Mouse (Mus musculus) retina, postnatal 1 day (tissue): Measurements from ENCODE around the gene Neurl3.

ENCODE experiments used
- DNase-seq: peaks from one replicate; pipeline ENCODE4 v3.0.0-alpha.2; 2012

Gene Neurl3

DNA sequence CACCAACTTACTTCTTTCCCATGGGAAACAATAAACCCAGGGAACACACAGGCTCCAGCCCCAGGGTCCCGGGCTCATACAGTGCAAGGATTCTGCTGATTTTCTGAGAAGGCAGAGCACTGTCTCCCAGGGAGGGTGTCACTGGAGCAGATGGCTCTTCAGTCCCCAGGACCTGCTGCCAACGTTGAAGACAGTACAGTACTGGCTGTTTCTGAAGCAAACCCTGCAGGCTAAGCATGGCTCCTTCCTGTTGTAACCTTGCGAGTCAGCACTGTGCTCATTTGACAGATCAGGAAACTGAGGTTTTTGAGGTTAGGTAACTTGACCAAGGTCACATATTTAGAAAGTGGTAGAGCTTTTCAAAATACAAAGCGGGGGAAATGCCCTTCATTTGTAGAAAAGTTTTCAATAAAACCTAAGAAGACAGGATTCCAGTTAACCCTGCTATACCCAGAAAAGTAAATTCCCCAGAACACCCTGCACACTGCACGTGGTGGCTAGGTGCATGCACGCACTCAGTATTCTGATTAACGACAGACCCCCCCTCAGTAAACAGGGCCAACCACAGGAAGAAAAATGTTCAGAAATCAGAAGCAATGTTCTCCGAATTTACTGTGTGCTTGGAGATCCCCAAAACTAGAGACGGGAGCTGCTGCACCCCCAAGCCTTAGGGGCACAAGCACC, 22.1 kb upstream of the Neurl3 start:
- DNase-seq: no peak

GRCm38 (mm10) chr1:36294402-36294801, 19.9 kb upstream of the Neurl3 start:
- no peak for DNase-seq

- DNase-seq: no peak
Measured at GRCm38 (mm10) chr1:36293470-36293869, 19.0 kb upstream of the Neurl3 start.

DNA sequence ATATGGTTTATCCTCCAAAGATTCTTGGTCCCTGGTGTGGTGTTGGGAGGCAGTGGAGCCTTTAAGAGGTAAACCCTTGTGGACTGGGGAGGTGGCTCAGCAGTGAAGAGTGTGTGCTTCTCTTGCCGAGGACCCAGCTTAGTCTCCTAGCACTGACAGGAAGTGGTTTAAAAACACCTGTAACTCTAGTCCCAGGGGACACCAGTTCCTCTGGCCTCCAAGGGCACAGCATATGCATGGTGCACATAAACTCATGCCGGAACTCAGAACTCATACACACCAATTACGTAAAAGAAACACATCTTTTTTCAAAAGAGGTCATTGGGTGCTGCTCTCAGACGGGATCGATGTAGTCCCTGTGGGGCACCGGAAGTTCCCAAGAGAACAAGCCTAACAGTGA, 7.4 kb upstream of the Neurl3 start:
- DNase-seq: no peak

GRCm38 (mm10) chr1:36280938-36281337, 6.5 kb upstream of the Neurl3 start:
- DNase-seq: no peak

GRCm38 (mm10) chr1:36279202-36279601, 4.7 kb upstream of the Neurl3 start:
- peak; percentile 80 for DNase-seq

DNA sequence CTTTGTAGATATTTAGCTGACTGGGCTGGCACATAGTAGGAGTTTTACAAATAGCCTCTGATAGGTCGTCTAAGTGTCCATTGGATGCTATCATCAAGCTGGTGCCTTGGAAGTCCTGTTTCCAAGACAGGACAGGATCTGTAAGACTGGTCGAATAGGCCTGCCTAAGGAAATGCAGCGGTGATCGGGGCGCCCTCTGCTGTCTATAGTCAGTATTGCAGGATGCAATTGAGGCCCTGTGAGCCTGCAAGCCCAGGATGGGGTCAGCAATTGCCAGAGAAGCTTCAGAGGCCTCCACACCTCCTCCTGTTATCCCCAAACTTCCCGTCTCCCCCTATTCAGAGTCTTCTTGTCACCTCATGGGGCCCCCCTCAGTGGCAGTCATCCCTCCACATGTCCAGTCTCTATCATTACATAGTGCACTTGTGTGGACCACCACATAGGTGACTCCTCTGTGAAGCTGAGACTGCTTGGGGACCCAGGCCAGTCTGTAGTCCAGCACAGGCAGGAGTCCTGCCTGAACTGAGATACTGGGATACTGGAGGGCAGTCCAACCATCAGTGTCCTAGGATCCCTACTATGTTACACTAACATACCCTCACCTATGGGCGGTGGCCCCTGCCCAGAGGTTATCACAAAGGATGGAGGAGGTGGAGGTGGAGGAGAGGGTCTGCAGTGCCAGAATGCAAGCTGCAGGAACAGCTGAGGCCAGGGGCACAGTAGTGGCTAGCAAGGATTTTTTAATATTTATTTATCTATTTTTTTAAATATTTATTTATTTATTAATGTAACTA, 3.0 kb upstream of the Neurl3 start:
- DNase-seq: peak; percentile 79

DNA sequence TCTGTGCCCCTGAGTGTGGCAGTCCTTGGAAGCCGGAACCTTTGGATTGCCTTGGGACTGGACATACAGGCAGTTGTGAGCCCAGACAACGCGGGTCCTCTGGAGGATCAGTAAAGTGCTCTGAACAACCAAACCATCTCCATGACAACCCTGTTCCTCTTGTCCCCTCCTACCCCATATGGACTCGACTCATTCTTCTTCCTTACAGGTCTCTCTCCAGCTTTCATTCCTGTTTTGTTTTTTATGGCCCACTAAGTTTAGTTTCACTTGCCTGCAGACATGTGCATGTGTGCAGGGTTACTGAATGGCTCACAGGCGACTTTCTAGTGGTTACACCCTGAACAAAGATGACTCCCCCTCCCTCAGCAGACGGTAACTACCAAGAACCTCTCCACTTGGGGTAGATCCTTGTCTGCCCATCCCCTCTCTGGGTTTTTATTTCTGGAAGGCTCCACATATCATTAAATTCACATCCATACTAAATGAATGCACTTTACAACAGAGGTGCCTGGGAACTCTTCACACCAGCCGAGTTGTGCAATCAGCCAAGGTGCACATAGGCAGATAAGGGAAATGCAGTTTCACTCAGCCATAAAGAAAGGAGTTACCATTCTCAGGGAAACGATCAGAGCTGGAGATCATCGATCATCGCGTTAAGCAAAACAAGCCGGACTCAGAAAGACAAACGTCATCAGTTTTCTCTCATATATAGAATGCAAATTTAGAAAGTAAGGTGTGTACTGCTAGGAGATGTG, 1.3 kb upstream of the Neurl3 start:
- no peak for DNase-seq

DNA sequence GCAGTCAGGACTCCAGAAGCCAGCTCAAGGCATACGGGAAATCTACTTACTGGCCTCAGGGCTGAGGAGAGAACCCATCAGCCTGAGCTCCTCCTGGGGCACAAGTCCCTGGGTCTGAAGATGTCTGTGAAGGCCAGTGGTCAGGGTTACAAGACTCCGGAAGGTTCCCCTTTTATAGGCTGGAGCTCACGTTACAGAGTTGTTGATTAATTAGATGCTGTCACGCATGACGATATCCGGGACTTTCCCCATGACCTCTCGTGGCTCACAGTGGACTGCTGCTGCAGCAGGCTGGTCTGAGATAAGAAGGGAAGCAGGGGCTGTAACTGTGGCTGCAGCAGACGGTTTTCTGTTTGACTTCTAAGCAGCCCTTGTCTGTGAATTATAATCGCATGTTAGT, 1.2 kb downstream of the Neurl3 start:
- no peak for DNase-seq

GRCm38 (mm10) chr1:36272546-36272945, 1.9 kb downstream of the Neurl3 start:
- DNase-seq: no peak

DNA sequence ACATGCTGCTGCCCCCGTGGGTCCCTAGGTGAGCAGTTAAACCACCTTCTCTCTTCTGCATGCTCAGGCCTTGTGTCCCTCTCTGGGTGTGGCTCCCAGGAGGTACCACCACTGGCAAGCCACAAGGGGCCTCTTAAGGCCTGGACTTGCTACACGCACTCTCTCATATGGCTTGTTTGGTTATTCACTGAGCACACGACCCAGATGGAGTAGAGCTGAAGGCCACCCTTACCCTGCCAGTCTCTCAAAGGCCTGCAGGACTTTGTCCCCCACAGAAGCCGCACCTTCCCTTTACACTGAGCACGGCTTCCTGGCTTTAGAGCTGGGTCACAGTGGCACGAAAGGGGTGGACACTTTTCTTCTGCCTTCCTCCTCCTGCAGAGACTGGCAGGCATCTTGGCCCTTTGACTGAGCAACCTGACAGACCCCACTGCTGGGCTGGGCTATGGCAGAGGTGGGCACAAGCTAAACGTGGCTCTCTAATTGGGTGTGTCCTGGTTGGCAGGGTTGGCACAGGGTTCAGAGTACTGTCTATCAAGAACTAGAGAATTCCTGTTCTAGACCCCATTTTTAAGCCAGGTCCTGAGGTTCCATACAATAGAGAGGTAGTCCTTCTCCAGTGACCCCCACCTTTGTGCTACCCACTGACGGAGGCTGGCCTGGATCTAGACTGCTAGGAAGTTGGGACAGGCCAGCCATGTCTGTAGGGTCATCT, 2.8 kb downstream of the Neurl3 start:
- DNase-seq: no peak

- no peak for DNase-seq
Measured at GRCm38 (mm10) chr1:36270666-36271065, 3.8 kb downstream of the Neurl3 start.

DNA sequence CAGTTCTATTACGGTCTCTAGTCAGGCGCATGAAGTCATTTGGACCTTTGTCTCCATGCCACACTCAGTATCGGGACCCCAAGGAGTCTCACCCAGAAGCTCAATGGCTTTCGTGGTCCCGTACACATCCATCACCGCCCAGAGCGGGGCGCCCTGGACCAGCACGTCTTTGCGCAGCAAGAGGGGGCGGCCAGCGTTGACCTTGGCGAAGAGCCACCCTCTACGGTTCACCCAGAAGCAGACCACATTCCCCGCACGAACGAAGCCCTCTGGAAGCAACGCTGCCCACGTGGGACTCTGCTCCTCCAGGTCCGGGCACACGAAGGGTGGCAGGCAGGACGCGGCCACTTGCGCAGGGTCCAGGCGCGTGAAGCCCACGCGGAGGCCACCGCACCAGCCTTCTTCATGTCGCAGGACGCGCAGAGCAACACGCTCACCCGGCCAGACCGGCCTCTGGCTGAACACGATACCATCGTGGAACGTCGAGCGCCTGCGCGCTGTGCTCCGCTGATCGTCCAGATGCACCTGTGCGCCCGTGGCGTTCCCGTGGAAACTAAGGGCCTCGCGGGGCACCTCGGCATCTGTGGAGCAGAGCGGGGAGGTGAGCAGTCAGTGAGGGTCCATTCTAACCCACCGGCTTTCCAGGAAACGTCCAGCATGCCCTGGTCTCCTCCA, 5.2 kb downstream of the Neurl3 start:
- DNase-seq: no peak

GRCm38 (mm10) chr1:36267595-36267994, 6.9 kb downstream of the Neurl3 start:
- DNase-seq: no peak

GRCm38 (mm10) chr1:36266293-36266692, 8.2 kb downstream of the Neurl3 start:
- no peak for DNase-seq

- no peak for DNase-seq
Measured at GRCm38 (mm10) chr1:36263833-36264488, 10.5 kb downstream of the Neurl3 start.

- no peak for DNase-seq
Measured at GRCm38 (mm10) chr1:36261708-36262504, 12.6 kb downstream of the Neurl3 start.

- DNase-seq: no peak
Measured at GRCm38 (mm10) chr1:36260418-36260817, 14.1 kb downstream of the Neurl3 start.

DNA sequence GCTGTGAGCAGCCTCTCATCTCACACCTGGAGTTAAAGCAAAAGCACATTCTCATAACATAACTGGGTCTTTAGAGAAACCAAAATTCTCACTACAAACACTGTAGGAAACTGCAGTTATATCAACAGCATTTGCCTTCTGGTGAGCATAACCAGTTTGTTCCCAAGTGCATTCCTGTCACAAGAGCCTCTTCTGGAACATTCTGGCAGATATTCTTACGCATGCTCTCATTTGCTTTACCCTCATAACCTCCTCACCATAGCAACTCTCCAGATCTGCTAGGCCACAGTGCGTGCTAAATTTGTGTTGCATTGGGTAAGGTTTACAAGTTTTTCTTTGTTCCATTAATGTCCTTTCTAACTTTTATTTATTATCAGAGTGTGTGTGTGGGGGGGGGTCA, 15.2 kb downstream of the Neurl3 start:
- no peak for DNase-seq

- no peak for DNase-seq
Measured at GRCm38 (mm10) chr1:36258631-36259030, 15.8 kb downstream of the Neurl3 start.

- no peak for DNase-seq
Measured at GRCm38 (mm10) chr1:36257276-36257675, 17.2 kb downstream of the Neurl3 start.
